Mouse (Mus musculus): Measurements from ENCODE around the gene Dhh.

The Dhh gene

DNA sequence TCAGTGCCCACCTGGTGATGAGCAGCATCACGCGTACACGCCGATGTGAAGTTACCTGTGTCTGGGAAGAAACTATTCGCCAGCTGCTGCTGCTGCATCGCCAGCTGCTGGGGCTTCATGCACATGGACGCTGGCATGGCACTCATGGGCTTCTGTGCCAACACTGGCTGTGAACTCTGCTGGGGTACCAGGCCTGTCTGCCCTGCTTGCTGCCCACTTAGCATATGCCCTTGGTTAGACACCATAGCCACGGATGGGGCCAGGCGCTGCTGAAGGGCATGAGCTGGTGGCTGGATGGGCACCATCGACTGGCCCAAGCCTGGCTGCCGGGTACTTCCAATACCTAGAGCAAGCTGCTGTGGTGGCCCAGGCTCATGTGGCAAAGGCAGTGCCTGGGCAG lies 49.2 kb downstream of the Dhh start:
- no peak for DNase-seq

DNA sequence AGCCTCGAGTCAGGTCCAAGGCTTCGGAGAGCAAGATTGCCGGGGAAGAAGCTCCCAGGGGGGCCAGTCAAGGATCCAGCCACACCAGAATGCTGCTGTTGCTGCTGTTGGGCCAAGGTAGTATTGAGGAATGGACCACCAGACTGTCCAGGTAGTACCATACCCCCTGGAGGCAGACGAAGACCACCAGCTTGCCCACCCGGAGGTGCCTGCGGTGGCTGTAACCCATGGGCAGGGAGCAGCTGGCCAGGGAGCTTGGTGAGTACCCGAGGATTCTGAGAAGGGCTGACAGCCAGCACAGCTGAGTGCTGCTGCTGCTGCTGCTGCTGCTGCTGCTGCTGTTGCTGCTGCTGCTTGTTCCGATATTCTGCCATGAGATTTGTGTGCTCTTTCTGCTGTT lies 52.2 kb downstream of the Dhh start:
- no peak for DNase-seq

DNA sequence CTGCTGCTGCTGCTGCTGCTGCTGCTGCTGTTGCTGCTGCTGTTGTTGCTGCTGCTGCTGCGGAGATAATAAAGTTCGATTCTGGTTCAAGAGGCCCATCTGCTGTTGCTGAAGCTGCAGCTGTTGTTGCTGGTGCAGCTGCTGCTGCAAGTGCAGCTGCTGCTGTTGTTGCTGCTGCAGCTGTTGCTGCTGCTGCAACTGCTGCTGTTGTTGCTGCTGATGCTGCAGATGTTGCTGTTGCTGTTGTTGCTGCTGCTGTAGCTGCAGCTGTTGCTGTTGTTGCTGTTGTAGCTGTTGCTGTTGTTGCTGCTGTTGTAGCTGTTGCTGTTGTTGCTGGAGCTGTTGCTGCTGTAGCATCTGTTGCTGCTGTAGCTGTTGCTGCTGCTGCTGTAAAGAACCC lies 53.2 kb downstream of the Dhh start:
- DNase-seq, result no peak

DNA sequence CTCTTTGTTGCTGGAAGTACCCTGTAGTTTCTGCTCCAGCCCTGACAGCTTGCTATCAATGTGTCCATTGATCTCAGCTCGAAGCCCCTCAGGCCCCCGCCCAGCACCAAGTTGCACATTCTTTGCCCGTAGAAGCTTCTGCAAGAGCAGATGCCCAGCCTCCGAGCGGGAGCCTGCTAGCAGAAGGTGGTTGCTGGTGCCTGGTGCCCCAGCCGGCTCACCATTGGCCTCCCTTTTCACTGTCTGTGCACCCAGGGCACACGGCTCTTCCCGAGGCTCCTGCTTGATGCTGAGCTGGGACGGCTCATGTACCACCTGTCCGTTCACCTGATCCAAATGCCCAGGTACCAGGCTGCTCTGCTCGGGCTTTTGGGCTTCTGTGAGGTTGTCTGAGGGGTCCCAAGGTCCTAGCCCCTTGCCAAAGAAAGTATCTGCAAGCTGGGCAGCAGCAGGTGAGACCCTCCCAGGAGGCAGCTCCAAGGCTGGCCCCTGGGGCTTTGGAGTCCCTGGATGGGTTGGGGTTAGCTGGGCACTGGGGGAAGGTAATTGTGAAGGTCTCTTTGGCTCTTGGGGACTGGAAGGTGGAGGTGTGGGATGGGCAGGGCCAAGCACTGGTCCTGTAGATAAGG lies 54.6 kb downstream of the Dhh start:
- DNase-seq, result no peak
